Mouse (Mus musculus) layer of hippocampus, adult 9-10 months (tissue): ENCODE results near the gene Ak9.
A peak's percentile ranks its signal among the peaks of the same experiment; 100 is the strongest.
"Not testable (repeated sequence)": the region's sequence is repeated elsewhere in the genome, so short reads cannot be mapped to it uniquely, and the experiment has no call there.

Experiments used
- DNase-seq: peaks from one replicate; pipeline ENCODE4 v3.0.0; 2022; ENCODE audit warnings: low spot score

Ak9 gene

GRCm38 (mm10) chr10:41332533-41333043 lies 28.8 kb downstream of the Ak9 start:
- DNase-seq = no peak

GRCm38 (mm10) chr10:41341346-41341745 lies 37.6 kb downstream of the Ak9 start:
- DNase-seq = no peak

DNA sequence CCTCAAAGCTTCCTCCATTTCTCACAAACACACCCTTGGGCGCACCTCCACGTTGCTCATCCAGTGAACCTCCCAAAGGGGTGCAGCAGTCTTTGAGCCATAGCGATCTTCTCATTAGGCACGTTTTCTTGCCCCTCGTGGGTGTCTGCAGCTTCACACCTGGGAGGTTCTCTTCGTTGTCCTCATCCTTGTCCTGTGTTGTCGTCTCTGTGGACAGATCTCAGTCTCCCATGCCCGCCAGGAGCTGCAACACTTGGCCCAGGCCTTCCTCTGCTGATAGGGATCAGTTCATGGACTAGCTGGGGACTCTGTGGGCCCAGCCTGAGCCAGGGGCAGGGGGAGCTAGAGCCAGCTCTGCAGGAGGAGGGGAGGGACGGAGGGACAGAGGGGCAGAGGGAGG lies 61.3 kb downstream of the Ak9 start:
- no peak for DNase-seq

GRCm38 (mm10) chr10:41380466-41380865 lies 76.7 kb downstream of the Ak9 start:
- no peak for DNase-seq

DNA sequence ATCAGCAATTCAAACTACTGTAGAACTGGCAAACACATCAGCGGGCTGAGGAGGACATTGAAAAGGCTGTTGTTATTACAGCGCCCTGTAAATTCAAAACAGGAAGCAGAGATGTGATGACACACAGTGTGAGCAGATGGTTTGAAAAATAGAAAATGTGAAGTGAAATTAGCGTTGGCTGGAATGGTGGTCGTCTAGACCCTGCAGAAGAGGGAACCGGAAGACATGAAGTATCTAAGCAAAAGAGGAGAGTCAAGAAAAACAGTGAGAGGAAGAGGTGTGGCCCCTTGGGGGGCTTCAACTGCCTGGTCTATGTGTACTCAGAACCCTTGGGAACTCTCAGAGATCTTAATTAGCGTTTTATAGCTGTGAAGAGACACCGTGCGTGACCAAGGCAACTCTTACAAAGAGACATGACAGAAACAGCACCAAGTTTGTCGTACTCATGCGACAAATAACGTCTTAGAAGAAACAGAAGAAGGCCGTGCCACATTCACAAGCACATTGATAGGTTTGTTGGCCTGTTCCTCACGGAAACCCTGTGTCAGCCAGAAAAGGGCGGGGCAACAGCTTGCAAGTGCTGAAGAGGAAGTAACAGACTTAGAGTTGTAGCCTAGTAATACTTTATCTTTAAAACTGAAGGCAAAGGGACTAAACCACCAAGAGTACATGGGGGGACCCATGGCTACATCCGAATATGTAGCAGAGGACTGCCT lies 81.9 kb downstream of the Ak9 start:
- peak; percentile 6 for DNase-seq

GRCm38 (mm10) chr10:41393555-41393954 lies 89.8 kb downstream of the Ak9 start:
- DNase-seq = no peak

GRCm38 (mm10) chr10:41401097-41401496 lies 97.3 kb downstream of the Ak9 start:
- DNase-seq = no peak

- DNase-seq = no peak
These were observed 99.6 kb downstream of the Ak9 start for GRCm38 (mm10) chr10:41403364-41403763.

- no peak for DNase-seq
These were observed 100.3 kb downstream of the Ak9 start for GRCm38 (mm10) chr10:41403893-41404612.

GRCm38 (mm10) chr10:41410176-41410575 lies 106.4 kb downstream of the Ak9 start:
- not testable (repeated sequence) for DNase-seq

DNA sequence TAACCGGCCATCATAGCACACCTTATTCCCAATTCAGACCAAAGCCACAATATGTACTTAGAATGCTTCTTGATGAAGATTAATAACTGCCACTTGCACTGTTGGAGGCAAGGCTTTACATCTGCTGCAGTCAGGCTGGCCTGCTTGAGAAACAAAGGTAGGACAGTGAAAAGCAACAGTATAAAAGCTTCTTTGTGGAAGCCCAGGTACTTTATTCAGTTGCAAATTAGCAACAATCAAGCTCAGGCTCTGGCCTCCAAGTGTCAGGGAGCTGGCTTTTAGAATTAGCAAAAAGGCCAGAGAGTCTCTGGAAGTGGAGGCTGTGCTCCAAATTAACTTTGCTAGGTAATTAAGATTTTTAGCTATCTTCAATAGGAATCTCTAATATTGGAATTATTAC lies 107.0 kb downstream of the Ak9 start:
- DNase-seq = not testable (repeated sequence)

DNA sequence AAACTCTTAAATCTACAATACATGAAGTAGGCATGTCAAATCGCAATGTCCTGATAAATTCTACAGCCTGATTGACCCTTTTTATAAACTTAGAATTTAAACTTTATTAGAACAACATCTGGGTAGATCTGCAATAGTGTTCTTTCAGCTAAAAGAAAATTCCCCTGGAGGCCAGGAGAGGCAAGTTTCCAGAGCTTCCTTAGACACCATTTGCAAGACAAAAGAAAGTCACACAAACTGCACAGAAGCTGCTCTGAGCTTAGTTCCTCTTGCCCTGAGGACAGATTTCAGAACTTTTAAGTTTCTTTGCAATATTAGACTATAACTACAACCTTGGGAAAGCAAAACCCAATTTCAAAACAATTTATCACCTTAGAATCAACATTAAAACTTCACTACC lies 109.7 kb downstream of the Ak9 start:
- DNase-seq = not testable (repeated sequence)

DNA sequence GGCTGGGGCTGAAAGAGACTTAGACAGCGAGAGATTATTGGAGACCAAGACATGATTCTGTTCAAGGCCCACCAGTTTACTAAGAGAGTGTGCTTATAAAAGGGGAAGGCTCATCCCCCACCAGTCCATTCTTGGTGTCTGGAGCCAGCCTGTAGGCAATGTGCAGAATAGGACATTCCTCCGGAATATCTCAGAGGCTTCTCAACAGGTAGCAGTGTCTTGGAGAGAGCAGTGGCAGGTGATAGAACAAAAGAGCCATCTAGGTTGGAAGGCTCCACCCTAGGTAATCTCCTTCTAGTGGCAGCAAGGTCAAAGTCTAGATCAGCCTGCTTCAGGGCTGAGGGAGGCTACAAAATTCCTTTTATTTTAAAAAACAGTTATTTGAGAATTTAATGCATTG lies 111.6 kb downstream of the Ak9 start:
- DNase-seq = not testable (repeated sequence)

DNA sequence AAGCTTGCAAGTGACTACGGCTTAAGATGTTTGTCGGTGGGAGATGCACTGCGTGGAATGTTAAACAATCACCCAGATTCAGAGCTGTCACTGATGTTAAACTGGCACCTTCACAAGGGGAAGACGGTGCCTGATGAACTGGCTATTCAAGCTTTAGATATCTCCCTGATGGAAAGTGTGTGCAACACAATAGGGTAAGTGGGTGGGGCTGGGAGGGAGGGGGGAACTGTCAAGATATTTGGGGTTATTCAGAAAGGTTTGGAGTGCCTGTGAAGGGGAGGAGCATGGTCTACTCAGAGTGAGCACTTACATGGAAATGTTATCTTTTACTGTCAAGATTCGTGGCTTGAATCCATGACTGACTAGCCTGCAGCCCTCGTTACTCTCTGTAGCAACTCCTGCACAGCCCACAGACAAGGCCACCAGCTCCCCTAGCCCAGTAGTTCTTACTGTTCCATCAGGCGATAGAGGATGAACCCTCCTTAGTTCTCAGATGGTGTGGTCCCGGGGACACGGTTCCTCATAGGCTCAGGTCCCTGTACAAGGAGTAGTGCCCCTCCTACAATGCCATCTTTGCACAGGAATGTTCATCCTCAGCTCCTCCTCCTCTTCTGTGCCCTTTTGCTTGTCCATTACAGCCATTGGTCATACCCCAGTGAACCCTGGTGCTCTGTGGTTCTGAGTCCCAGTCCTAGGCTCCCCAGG lies 116.9 kb downstream of the Ak9 start:
- no peak for DNase-seq

DNA sequence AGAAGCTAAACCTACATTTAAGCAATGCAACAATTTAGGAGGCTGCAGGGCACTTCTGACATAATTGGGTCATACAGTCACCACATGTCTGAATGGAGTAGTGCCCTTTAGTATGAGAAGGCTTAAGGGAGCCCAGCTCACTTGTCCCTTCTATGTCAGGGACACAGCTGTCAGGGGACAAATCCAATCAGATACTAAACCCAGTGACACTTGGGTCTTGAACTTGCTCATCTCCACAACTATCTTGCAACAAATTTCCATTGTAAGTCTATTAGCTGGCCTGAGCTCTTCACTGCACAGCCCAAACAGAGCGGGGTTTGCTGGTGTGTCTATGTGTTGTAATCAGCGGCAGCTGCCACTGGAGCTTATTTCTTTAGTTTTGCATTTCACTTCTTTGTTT lies 119.9 kb downstream of the Ak9 start:
- DNase-seq = no peak

DNA sequence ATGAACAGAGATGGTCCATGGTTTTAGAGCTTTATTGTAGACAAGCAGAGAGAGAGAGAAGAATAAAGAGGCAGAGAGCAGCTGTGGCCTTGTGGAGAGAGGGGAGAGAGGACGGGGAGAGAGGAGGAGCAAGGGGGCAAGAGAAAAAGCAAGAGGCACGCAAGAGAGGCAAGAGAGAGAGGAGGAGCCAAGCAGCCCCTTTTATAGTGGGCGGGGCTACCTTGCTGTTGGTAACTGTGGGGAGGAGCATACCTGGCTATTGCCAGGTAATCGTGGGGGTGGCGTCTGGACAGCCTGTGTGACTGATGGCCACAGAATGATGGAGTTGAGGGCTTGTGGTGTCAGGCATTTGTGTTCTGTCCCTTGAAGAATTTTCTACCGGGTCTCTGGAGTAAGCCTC lies 122.6 kb downstream of the Ak9 start:
- DNase-seq = no peak

- DNase-seq = no peak
These were observed 130.8 kb downstream of the Ak9 start for GRCm38 (mm10) chr10:41434624-41435023.

DNA sequence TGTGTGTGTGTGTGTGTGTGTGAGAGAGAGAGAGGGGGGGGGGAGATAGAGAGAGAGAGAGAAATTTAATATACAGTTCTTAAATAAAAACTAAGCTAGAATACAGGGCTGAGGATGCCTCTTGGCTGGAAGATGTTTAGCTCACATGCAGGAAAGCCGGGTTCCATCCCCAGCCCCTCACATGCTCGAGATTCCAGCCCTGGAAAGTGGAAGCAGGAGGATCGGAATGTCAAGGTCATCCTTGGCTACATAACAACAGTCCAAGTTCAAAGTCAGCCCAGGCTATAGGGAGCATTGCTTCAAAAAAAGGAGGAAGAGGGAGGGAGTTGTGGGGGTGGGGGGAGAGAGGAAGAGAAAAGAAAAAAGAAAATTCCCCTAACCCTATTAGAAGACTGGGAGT lies 131.4 kb downstream of the Ak9 start:
- DNase-seq = no peak

GRCm38 (mm10) chr10:41448216-41448615 lies 144.4 kb downstream of the Ak9 start:
- no peak for DNase-seq

DNA sequence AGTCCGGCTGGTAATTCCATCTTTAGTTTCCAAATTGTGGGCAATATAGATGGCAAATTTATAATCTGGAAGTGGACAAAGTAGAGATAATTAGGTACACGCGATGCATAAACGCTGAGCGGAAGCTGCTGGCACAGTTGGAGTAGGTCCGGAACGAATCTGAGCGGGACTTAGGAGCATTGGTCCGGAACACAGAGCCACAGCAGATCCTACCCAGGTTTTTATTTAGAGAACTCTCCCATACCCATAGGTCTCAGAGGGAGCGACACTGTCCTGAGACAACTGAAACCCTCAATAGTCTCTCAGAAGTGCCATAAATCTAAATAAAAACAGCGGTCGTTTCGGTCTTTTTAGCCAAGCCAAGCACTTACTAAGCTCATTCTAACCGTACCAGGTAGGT lies 145.9 kb downstream of the Ak9 start:
- DNase-seq = no peak

DNA sequence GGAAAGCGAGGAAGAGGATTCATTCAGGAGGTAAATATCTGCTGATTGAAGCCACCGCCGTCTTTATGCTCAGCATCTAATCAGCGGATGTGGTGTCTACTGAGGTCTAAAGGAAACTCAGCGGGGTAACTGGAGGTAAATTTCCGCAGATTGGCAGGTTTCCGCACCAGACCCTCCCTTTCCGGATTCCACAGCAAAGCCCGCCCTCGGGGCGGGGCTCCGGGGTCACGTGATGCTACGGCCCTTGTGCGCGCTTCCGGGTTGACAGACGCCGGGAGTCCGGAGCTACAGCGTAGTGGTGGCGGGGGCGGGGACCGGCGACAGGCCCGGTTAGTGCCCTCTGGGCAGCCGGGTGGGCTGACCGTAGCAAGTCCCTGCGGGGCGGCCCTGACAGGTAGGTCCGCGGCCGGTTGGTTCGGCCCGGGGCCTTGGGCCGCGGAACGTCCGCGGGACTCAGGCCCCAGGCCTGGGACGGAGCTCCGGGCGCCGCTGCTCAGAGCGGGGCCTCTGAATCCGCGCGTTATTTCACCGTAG lies 146.4 kb downstream of the Ak9 start, which contains the start of gene Zbtb24:
TSS of gene Zbtb24 (plus strand) at position 247 of the 534 bp plus-strand sequence.
- DNase-seq = peak; percentile 85

DNA sequence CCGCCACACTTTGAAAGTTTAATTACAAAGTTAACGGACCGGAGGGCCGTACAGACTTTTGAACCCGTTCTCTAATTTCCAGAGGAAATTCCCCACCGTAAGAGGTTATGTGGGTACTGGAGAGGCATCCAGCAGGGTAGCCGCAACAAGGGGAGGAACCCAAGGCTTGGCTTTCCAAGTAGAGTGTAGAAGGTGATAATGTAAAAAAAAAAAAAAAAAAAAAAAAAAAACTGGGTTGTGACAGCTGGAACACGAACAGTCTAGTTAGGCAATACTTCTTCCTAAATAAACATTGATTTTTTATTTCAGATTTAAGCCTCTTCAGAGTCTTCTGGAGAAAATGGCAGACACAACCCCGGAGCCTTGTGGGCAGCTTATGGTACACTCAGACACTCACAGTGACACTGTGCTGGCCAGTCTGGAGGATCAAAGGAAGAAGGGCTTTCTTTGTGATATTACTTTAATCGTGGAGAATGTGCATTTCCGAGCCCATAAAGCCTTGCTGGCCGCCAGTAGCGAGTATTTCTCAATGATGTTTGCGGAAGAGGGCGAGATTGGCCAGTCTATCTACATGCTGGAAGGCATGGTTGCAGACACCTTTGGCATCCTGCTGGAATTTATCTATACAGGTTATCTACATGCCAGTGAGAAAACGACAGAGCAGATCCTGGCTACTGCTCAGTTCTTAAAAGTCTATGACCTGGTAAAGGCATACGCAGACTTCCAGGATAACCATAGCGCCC lies 147.2 kb downstream of the Ak9 start:
- DNase-seq = no peak
